Mouse (Mus musculus): Measurements from ENCODE around the gene Rnf150. TPM values are rescaled to one million over a fixed set of nuclear protein-coding genes. Genes with fewer than 3 reads are reported as not detected.

Gene Rnf150
- polyA plus RNA-seq, 1 experiment from 2014 or later: 2.8 TPM

- H3K36me3 ChIP-seq (ENCODE audit: control insufficient read depth, insufficient read depth, low read length): no peaks in the 10 kb centered on the region
- no peak for ATAC-seq (ENCODE audit: insufficient number of reproducible peaks, insufficient read depth, low FRiP score, low read depth)
These were observed 200.9 kb downstream of the Rnf150 start for GRCm38 (mm10) chr8:83064096-83064495.

GRCm38 (mm10) chr8:83066076-83066475, 202.9 kb downstream of the Rnf150 start:
- H3K4me3 ChIP-seq (ENCODE audit: low read depth, low read length): no peak overlapping the region
- ATAC-seq (ENCODE audit: insufficient number of reproducible peaks, insufficient read depth, low FRiP score, low read depth): no peak
- H3K36me3 ChIP-seq (ENCODE audit: control insufficient read depth, insufficient read depth, low read length): no peaks in the 10 kb centered on the region
- no peaks in the 10 kb centered on the region for H3K4me1 ChIP-seq (ENCODE audit: control insufficient read depth, insufficient read depth, low read length)
- H3K27me3 ChIP-seq (ENCODE audit: control insufficient read depth, insufficient read depth, low read length): no peaks in the 10 kb centered on the region
- no peak overlapping the region for H3K9ac ChIP-seq (replicated peaks; ENCODE audit: low read depth, low read length)
- WGBS: 81% methylated on average over 6 of the region's 6 CpGs
- H3K9me3 ChIP-seq (ENCODE audit: control insufficient read depth, low read depth, low read length): no peaks in the 10 kb centered on the region
- no peak overlapping the region for H3K27ac ChIP-seq (ENCODE audit: low read length)
- no peak overlapping the region for H3K4me2 ChIP-seq (replicated peaks; ENCODE audit: low read depth, low read length)

More at GRCm38 (mm10) chr8:83064096-83064495, 200.9 kb downstream of the Rnf150 start:
- Histone ChIP-seq H3K9ac (replicated peaks; ENCODE audit: low read depth, low read length) (no peak overlapping the region), H3K4me2 (replicated peaks; ENCODE audit: low read depth, low read length) (no peak overlapping the region), H3K4me3 (ENCODE audit: low read depth, low read length) (no peak overlapping the region), H3K9me3 (ENCODE audit: control insufficient read depth, low read depth, low read length) (no peaks in the 10 kb centered on the region), H3K4me1 (ENCODE audit: control insufficient read depth, insufficient read depth, low read length) (no peaks in the 10 kb centered on the region), H3K27ac (ENCODE audit: low read length) (no peak overlapping the region), H3K27me3 (ENCODE audit: control insufficient read depth, insufficient read depth, low read length) (no peaks in the 10 kb centered on the region)
- 88% methylated on average over 6 of the region's 6 CpGs for WGBS

- no peaks in the 10 kb centered on the region for H3K27me3 ChIP-seq (ENCODE audit: control insufficient read depth, insufficient read depth, low read length)
- WGBS: 77% methylated on average over 3 of the region's 3 CpGs
These were observed 203.7 kb downstream of the Rnf150 start for GRCm38 (mm10) chr8:83066846-83067245.

GRCm38 (mm10) chr8:83067906-83068305, 204.8 kb downstream of the Rnf150 start:
- Histone ChIP-seq H3K36me3 (ENCODE audit: control insufficient read depth, insufficient read depth, low read length) (no peaks in the 10 kb centered on the region), H3K9me3 (ENCODE audit: control insufficient read depth, low read depth, low read length) (no peaks in the 10 kb centered on the region), H3K27me3 (ENCODE audit: control insufficient read depth, insufficient read depth, low read length) (no peaks in the 10 kb centered on the region), H3K27ac (ENCODE audit: low read length) (no peak overlapping the region), H3K4me2 (replicated peaks; ENCODE audit: low read depth, low read length) (no peak overlapping the region), H3K4me1 (ENCODE audit: control insufficient read depth, insufficient read depth, low read length) (no peaks in the 10 kb centered on the region), H3K9ac (replicated peaks; ENCODE audit: low read depth, low read length) (no peak overlapping the region), H3K4me3 (ENCODE audit: low read depth, low read length) (no peak overlapping the region)
- 75% methylated on average over 7 of the region's 7 CpGs for WGBS
- ATAC-seq (ENCODE audit: insufficient number of reproducible peaks, insufficient read depth, low FRiP score, low read depth): no peak

More at GRCm38 (mm10) chr8:83066846-83067245, 203.7 kb downstream of the Rnf150 start:
- H3K4me1 ChIP-seq (ENCODE audit: control insufficient read depth, insufficient read depth, low read length): no peaks in the 10 kb centered on the region
- H3K9ac ChIP-seq (replicated peaks; ENCODE audit: low read depth, low read length): no peak overlapping the region
- H3K9me3 ChIP-seq (ENCODE audit: control insufficient read depth, low read depth, low read length): no peaks in the 10 kb centered on the region
- no peaks in the 10 kb centered on the region for H3K36me3 ChIP-seq (ENCODE audit: control insufficient read depth, insufficient read depth, low read length)
- no peak for ATAC-seq (ENCODE audit: insufficient number of reproducible peaks, insufficient read depth, low FRiP score, low read depth)
- no peak overlapping the region for H3K4me2 ChIP-seq (replicated peaks; ENCODE audit: low read depth, low read length)
- no peak overlapping the region for H3K4me3 ChIP-seq (ENCODE audit: low read depth, low read length)
- no peak overlapping the region for H3K27ac ChIP-seq (ENCODE audit: low read length)

- H3K9me3 ChIP-seq (ENCODE audit: control insufficient read depth, low read depth, low read length): no peaks in the 10 kb centered on the region
- no peak for ATAC-seq (ENCODE audit: insufficient number of reproducible peaks, insufficient read depth, low FRiP score, low read depth)
- no peaks in the 10 kb centered on the region for H3K27me3 ChIP-seq (ENCODE audit: control insufficient read depth, insufficient read depth, low read length)
- H3K9ac ChIP-seq (replicated peaks; ENCODE audit: low read depth, low read length): no peak overlapping the region
- no peaks in the 10 kb centered on the region for H3K36me3 ChIP-seq (ENCODE audit: control insufficient read depth, insufficient read depth, low read length)
- no peaks in the 10 kb centered on the region for H3K4me1 ChIP-seq (ENCODE audit: control insufficient read depth, insufficient read depth, low read length)
- no peak overlapping the region for H3K4me2 ChIP-seq (replicated peaks; ENCODE audit: low read depth, low read length)
- 87% methylated on average over 3 of the region's 3 CpGs for WGBS
- H3K4me3 ChIP-seq (ENCODE audit: low read depth, low read length): no peak overlapping the region
- no peak overlapping the region for H3K27ac ChIP-seq (ENCODE audit: low read length)
These were observed 211.1 kb downstream of the Rnf150 start for GRCm38 (mm10) chr8:83074248-83074647.

GRCm38 (mm10) chr8:83076621-83077020, 213.5 kb downstream of the Rnf150 start:
- Histone ChIP-seq H3K4me2 (replicated peaks; ENCODE audit: low read depth, low read length) (no peak overlapping the region), H3K4me3 (ENCODE audit: low read depth, low read length) (no peak overlapping the region), H3K27ac (ENCODE audit: low read length) (no peak overlapping the region), H3K9me3 (ENCODE audit: control insufficient read depth, low read depth, low read length) (no peaks in the 10 kb centered on the region), H3K9ac (replicated peaks; ENCODE audit: low read depth, low read length) (no peak overlapping the region), H3K4me1 (ENCODE audit: control insufficient read depth, insufficient read depth, low read length) (0 out of 2 replicates have a peak, but pooled peaks cover 3% of the 10 kb centered on the region), H3K36me3 (ENCODE audit: control insufficient read depth, insufficient read depth, low read length) (no peaks in the 10 kb centered on the region), H3K27me3 (ENCODE audit: control insufficient read depth, insufficient read depth, low read length) (no peaks in the 10 kb centered on the region)
- ATAC-seq (ENCODE audit: insufficient number of reproducible peaks, insufficient read depth, low FRiP score, low read depth): no peak
- WGBS: 89% methylated on average over 1 of the region's 1 CpGs

- 71% methylated on average over 2 of the region's 2 CpGs for WGBS
- Histone ChIP-seq H3K4me3 (ENCODE audit: low read depth, low read length) (no peak overlapping the region), H3K9me3 (ENCODE audit: control insufficient read depth, low read depth, low read length) (no peaks in the 10 kb centered on the region), H3K4me2 (replicated peaks; ENCODE audit: low read depth, low read length) (no peak overlapping the region), H3K4me1 (ENCODE audit: control insufficient read depth, insufficient read depth, low read length) (0 out of 2 replicates have a peak, but pooled peaks cover 3% of the 10 kb centered on the region), H3K9ac (replicated peaks; ENCODE audit: low read depth, low read length) (no peak overlapping the region), H3K36me3 (ENCODE audit: control insufficient read depth, insufficient read depth, low read length) (no peaks in the 10 kb centered on the region), H3K27ac (ENCODE audit: low read length) (no peak overlapping the region), H3K27me3 (ENCODE audit: control insufficient read depth, insufficient read depth, low read length) (no peaks in the 10 kb centered on the region)
- no peak for ATAC-seq (ENCODE audit: insufficient number of reproducible peaks, insufficient read depth, low FRiP score, low read depth)
These were observed 214.2 kb downstream of the Rnf150 start for GRCm38 (mm10) chr8:83077329-83077728.

- Histone ChIP-seq H3K9ac (replicated peaks; ENCODE audit: low read depth, low read length) (no peak overlapping the region), H3K4me3 (ENCODE audit: low read depth, low read length) (no peak overlapping the region), H3K9me3 (ENCODE audit: control insufficient read depth, low read depth, low read length) (no peaks in the 10 kb centered on the region), H3K27me3 (ENCODE audit: control insufficient read depth, insufficient read depth, low read length) (no peaks in the 10 kb centered on the region), H3K27ac (ENCODE audit: low read length) (no peak overlapping the region), H3K4me1 (ENCODE audit: control insufficient read depth, insufficient read depth, low read length) (0 out of 2 replicates have a peak, but pooled peaks cover 3% of the 10 kb centered on the region), H3K36me3 (ENCODE audit: control insufficient read depth, insufficient read depth, low read length) (no peaks in the 10 kb centered on the region), H3K4me2 (replicated peaks; ENCODE audit: low read depth, low read length) (no peak overlapping the region)
- no peak; the same call in 1 of the 2 replicates for ATAC-seq (ENCODE audit: insufficient number of reproducible peaks, insufficient read depth, low FRiP score, low read depth)
- 58% methylated on average over 12 of the region's 12 CpGs for WGBS
These were observed 215.8 kb downstream of the Rnf150 start for GRCm38 (mm10) chr8:83078701-83079533.
